Mouse (Mus musculus): ENCODE measurements around the gene Kcnj3. TPM values are rescaled to one million over a fixed set of nuclear protein-coding genes. Genes with fewer than 3 reads are reported as not detected.

The Kcnj3 gene
- total RNA-seq, 2 experiments from 2014 or later, result 0.18 to 0.37 TPM

DNA sequence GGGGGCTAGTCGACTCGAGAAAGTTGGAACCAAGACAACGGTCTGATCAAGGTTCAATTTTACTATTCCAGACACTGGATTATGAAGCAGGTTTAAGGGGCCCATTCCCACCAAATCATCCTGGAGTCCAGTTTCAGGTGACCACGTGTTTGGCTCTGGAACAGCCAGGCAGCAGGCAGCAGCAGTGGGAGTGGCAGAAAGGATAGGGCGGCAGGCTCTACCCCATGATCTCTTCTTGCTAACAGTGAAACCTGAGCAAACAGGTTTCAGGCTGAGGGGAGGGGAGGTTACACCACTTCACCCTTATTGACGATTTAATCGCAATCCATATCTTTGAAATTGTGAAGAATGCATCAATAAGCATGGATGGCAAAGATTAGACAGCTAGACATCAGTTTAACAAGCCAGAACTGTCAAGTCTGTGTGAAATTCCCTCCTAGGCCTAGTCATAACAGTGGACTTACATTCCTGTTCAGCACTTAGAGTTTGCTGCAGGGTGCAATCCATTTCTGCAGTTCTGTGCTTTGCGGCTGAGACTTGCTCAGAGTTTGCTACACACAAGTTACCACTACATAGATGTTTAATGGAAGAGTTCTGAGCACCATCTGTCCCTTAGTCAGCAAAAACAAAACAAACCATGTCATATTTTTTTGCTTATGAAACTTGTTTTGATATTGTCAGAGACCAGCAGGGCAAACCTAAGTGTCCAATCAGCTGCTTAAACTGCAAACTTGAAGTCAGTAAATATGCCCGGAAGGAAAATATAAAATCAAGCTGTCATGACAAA, 67.8 kb downstream of the Kcnj3 start:
- intact Hi-C loops (cut with DNase I), result no loop called here
- DNase-seq, result no peak

GRCm38 (mm10) chr2:55505712-55506111, 69.9 kb downstream of the Kcnj3 start:
- DNase-seq, result no peak
- intact Hi-C loops (cut with DNase I), result no loop called here

DNA sequence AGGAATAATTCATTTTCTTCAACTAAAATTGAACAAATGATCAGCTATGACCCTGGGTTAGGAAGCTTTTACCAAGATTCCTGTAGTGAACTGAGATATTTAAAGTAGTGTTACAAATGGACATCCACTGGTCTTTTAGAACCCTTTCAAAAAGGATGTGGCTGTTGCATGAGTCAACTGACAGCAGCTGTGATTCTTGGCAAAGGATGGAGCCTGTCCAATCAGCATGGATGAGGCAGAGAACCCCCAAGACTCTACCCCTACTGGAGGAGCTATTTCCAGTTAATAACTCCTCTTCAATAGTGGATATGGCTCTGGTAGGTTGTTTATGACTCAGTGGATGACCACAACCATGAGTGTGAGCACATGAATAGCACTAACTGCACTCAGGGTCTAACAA, 81.5 kb downstream of the Kcnj3 start:
- intact Hi-C loops (cut with DNase I), result no loop called here
- no peak for DNase-seq

GRCm38 (mm10) chr2:55532738-55533491, 97.1 kb downstream of the Kcnj3 start:
- intact Hi-C loops (cut with DNase I), result no loop called here
- no peak for DNase-seq

GRCm38 (mm10) chr2:55534946-55535345, 99.2 kb downstream of the Kcnj3 start:
- DNase-seq, result no peak
- intact Hi-C loops (cut with DNase I), result no loop called here

GRCm38 (mm10) chr2:55535482-55535881, 99.7 kb downstream of the Kcnj3 start:
- intact Hi-C loops (cut with DNase I), result no loop called here
- DNase-seq, result no peak

- no peak for DNase-seq
- intact Hi-C loops (cut with DNase I), result no loop called here
Measured at GRCm38 (mm10) chr2:55547612-55548011, 111.8 kb downstream of the Kcnj3 start.

DNA sequence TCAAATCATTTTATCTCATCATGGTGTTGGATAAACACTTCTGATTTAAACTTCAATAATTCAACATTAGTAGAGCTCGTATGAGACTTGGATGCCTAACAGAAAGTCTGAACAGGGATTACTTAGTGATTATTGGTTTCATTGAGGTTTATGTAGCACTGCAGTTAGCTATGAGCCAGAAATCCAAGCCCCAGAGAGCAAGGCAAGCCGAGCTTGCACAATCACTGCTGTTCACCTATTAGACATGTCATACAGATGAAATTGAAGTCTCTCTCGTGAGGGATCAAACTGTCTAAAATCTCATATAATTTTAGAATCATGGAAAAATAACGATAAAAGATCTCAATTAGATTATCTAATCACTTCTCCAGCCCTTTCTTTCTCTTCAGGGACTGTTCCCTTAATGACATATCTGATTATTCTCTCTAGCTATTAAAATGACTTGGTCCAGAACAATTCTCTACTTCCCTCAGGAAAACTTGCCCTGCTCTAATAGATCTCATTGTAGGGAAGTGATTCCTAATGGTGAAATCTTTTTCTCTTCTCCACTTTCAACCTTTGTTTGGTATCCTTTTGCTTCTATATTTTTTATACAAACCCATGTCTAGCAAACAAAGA, 122.7 kb downstream of the Kcnj3 start:
- no peak for DNase-seq
- intact Hi-C loops (cut with DNase I), result no loop called here

- DNase-seq, result no peak
- intact Hi-C loops (cut with DNase I), result no loop called here
Measured at GRCm38 (mm10) chr2:55569291-55569690, 133.5 kb downstream of the Kcnj3 start.

DNA sequence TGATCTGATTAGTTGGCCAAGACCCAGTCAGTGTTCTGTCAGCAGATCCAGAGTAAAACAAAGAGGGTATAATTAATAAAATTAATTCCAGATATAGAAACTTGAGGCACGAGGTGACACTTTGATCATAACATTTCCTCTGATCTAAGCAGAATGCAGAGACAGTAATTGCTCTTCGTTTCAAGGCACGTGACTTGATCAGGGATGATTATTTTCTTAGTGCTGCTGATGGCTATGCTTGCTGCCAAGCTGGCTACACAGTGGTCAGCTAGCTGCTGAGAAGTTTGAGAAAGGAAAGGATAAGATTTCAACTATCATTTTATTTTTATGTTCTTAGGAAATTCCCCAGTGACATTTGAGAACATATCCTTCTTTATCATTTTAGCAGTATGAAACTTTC, 135.7 kb downstream of the Kcnj3 start:
- intact Hi-C loops (cut with DNase I), result no loop called here
- no peak for DNase-seq

DNA sequence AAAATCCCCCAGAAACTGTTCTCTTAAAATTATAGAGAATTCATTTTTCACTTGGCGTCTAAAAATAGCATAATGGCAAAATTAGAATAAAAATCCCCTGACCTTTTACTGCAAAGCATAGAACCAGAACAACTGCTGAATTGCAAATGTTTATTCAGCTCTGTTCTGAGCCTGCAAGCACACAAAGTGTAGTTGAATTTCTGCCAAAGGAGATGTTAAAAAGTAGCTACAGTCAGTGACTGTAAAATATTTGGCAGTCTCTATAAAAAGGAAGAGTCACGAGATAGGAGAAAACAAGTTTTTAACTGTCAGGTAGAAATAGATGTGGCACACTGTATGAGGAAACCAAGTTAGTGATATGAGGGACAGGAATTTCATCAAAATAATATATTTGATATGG, 144.5 kb downstream of the Kcnj3 start:
- no peak for DNase-seq
- intact Hi-C loops (cut with DNase I), result no loop called here

GRCm38 (mm10) chr2:55591226-55591988, 155.6 kb downstream of the Kcnj3 start:
- no peak for DNase-seq
- intact Hi-C loops (cut with DNase I), result no loop called here
